Mouse (Mus musculus) stomach, postnatal 0 days (tissue): ENCODE data around the gene Omp.

Source experiments
- CTCF ChIP-seq: IDR thresholded peaks from 2 replicates; pipeline ENCODE4 v1.5.1; 2016; ENCODE audit warnings: antibody characterized with exemption, low read depth, mild to moderate bottlenecking, moderate library complexity
- EP300 ChIP-seq: optimal IDR thresholded peaks from 2 replicates; pipeline ENCODE3; 2016; ENCODE audit warnings: antibody characterized with exemption

DNA sequence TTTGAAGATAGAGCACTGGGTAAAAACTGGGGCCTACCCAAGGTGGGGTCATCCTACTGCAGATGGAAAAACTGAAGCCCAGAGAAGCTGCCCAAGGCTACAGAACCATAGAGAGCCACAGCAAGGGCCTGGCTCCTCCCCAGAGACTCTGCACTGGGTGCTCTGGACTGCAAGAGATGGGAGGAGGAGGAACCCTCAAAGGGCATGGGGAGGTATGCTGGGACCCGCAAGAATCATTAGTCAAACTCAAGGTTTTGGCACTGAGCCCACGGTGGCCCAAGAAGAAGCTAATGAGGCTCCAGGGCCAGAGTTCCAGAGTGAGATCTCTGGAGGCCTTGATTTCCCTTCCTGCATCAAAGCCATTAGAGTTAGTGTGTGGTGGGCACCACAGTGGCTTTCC lies 7.3 kb downstream of the Omp start:
- TF ChIP-seq CTCF (no peak), EP300 (no peak)
